Mouse (Mus musculus): ENCODE results near the gene Shroom2. TPM values are rescaled to one million over a fixed set of nuclear protein-coding genes. Genes with fewer than 3 reads are reported as not detected.

Gene Shroom2
- polyA plus RNA-seq, 1 experiment from 2014 or later = 3.2 TPM

DNA sequence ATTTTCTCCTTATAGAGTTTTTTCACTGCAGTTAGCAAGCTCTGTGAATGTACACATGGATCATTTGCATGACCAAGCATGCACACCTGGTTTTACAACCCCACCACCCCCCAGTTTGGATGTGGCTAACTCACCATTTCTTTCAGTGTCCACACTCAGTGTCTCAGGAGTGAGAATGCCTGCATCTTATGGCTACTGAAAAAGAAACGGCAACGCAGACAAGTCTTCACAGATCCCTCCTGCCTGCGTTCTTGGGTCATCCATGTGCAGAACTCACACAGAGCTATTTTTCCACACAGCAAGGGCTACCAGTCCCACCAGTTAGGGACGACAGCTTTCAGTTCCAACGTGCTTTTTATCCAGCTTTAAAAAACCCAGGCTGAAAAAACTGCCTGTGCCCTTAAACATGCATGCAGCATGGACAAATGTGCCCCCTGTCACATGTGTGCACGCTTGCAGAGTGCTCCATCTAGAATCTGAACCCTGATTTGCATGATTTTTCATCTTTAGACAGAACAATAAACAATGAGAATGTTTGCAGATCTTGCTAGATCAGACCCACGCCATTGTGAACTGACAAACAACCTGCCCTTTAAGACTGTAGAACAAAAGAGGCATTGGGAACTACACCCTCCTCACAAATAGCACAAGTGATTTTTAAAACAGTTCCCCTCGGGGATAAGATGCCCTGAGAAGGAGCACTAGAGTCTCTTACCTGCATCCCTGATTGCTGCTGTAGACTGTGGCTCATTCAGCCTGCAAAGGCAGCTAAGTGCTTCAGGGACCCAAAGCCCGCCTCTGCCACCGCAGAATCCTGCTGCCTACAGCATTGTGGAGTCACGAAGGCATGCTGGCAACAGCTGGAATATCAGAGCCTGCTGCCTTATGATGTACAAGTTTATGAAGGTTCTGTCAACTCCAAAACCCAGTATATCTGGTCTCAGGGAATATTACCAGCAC lies 125.3 kb downstream of the Shroom2 start:
- no peaks in the 10 kb centered on the region for H3K9me3 ChIP-seq (replicated peaks)
- WGBS = 59% methylated on average over 11 of the region's 11 CpGs

DNA sequence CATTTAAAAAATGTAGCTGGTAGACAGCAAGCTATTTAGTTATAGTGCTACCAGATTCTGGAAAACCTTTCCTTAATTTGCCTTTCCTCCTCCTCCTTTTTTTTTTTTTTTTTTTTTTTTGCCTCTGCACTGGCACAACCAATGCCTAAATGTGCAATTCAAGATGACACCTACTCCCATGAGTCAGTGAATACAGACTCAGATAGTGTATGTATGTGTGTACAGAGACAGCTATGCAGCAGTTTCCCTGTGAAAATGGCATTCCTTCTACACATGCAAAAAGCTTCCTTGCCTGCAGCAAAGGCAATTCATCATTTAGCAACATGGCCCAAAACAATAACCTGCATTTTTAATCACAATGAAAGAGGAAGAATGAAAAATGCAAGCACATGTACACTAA lies 126.1 kb downstream of the Shroom2 start:
- H3K9ac ChIP-seq = no peak overlapping the region
- no peak for ATAC-seq (replicated peaks; ENCODE audit: insufficient number of reproducible peaks, insufficient read depth, low FRiP score, low read depth)
- no peaks in the 10 kb centered on the region for H3K4me1 ChIP-seq (replicated peaks)
- no peak overlapping the region for H3K27ac ChIP-seq
- H3K4me2 ChIP-seq = no peak overlapping the region
- H3K4me3 ChIP-seq = no peak overlapping the region
- H3K9me3 ChIP-seq (replicated peaks) = no peaks in the 10 kb centered on the region
- H3K27me3 ChIP-seq = no peaks in the 10 kb centered on the region
- no peaks in the 10 kb centered on the region for H3K36me3 ChIP-seq

More for the DNA sequence above, 125.3 kb downstream of the Shroom2 start:
- H3K4me1 ChIP-seq (replicated peaks) = no peaks in the 10 kb centered on the region
- no peak for ATAC-seq (replicated peaks; ENCODE audit: insufficient number of reproducible peaks, insufficient read depth, low FRiP score, low read depth)
- no peaks in the 10 kb centered on the region for H3K27me3 ChIP-seq
- no peak overlapping the region for H3K27ac ChIP-seq
- H3K4me3 ChIP-seq = no peak overlapping the region
- no peak overlapping the region for H3K9ac ChIP-seq
- no peak overlapping the region for H3K4me2 ChIP-seq
- no peaks in the 10 kb centered on the region for H3K36me3 ChIP-seq

GRCm38 (mm10) chrX:152642627-152643026 lies 126.6 kb downstream of the Shroom2 start:
- Histone ChIP-seq H3K4me1 (replicated peaks) (no peaks in the 10 kb centered on the region), H3K4me3 (no peak overlapping the region), H3K4me2 (no peak overlapping the region), H3K9ac (no peak overlapping the region), H3K27me3 (no peaks in the 10 kb centered on the region), H3K9me3 (replicated peaks) (no peaks in the 10 kb centered on the region), H3K27ac (no peak overlapping the region), H3K36me3 (no peaks in the 10 kb centered on the region)
- WGBS = 59% methylated on average over 2 of the region's 2 CpGs
- no peak for ATAC-seq (replicated peaks; ENCODE audit: insufficient number of reproducible peaks, insufficient read depth, low FRiP score, low read depth)

DNA sequence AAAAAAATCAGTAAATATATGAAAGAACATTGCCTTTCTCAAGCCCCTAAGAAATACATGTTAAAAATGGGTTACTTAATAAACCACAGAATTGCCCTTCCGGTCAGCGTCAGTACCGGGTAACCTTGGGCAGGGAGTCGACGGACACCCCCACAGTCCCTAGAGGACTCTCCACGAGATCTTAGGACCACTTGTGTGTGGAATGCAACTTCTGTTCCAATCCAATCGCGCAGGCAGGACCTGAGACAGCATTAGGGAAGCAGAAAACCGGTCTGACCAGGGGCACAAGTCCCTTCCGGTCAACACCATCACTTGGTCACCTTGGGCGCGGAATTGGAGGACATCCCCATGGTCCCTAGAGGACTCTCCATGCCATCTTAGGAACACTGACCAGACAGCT lies 133.9 kb downstream of the Shroom2 start:
- Histone ChIP-seq H3K4me2 (no peak overlapping the region), H3K27ac (no peak overlapping the region), H3K27me3 (no peaks in the 10 kb centered on the region), H3K4me3 (no peak overlapping the region), H3K9me3 (replicated peaks) (no peaks in the 10 kb centered on the region), H3K9ac (no peak overlapping the region), H3K36me3 (no peaks in the 10 kb centered on the region), H3K4me1 (replicated peaks) (no peaks in the 10 kb centered on the region)
- WGBS = 82% methylated on average over 12 of the region's 12 CpGs
- ATAC-seq (replicated peaks; ENCODE audit: insufficient number of reproducible peaks, insufficient read depth, low FRiP score, low read depth) = no peak

DNA sequence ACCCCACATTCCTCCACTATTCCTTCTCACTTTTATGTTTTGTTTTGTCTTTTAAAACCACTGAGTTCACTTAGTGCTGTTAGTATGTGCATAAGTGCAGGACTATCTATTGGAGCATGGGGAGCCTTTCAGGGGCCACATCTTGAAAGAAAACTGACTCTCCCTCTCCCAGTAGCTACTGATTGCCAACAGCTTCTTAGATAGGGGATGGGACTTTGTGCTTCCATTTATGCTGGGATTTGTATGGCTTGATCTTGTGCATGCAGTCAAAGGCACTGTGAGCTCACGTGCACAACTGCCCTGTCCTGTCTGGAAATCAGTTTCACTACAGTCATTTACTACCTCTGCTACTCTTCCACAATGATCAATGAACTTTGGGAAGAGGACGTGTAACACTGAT lies 147.9 kb downstream of the Shroom2 start:
- no peak for ATAC-seq (replicated peaks; ENCODE audit: insufficient number of reproducible peaks, insufficient read depth, low FRiP score, low read depth)
- no peaks in the 10 kb centered on the region for H3K9me3 ChIP-seq (replicated peaks)
- WGBS = 77% methylated on average over 2 of the region's 2 CpGs
- H3K27me3 ChIP-seq = 0 out of 2 replicates have a peak, but pooled peaks cover 6% of the 10 kb centered on the region
- H3K4me2 ChIP-seq = no peak overlapping the region
- no peak overlapping the region for H3K27ac ChIP-seq
- H3K4me1 ChIP-seq (replicated peaks) = no peaks in the 10 kb centered on the region
- no peak overlapping the region for H3K9ac ChIP-seq
- H3K36me3 ChIP-seq = no peaks in the 10 kb centered on the region
- H3K4me3 ChIP-seq = no peak overlapping the region

DNA sequence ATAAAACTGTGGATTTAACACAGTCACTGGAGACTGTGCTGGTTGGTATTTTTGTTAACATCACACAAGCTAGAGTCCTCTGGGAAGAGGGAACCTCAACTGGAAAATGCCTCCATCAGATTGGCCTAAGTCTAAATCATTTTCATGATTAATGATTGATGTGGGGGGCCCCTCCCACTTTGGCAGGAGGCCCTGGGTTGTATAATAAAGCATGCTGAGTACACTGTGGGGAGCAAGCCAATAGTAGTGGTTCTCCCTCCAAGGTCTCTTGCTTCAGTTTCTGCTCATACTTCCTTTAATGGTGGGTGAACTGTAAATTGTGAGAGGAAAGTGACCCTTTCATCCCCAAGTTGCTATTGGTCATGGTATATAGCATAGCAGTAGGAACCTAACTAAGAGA lies 148.3 kb downstream of the Shroom2 start:
- ATAC-seq (replicated peaks; ENCODE audit: insufficient number of reproducible peaks, insufficient read depth, low FRiP score, low read depth) = no peak
- Histone ChIP-seq H3K27ac (no peak overlapping the region), H3K27me3 (0 out of 2 replicates have a peak, but pooled peaks cover 6% of the 10 kb centered on the region), H3K36me3 (no peaks in the 10 kb centered on the region), H3K4me3 (no peak overlapping the region), H3K4me2 (no peak overlapping the region), H3K9ac (no peak overlapping the region), H3K4me1 (replicated peaks) (no peaks in the 10 kb centered on the region), H3K9me3 (replicated peaks) (no peaks in the 10 kb centered on the region)

- 65% methylated on average over 1 of the region's 1 CpGs for WGBS
- Histone ChIP-seq H3K4me3 (no peak overlapping the region), H3K9ac (no peak overlapping the region), H3K9me3 (replicated peaks) (no peaks in the 10 kb centered on the region), H3K36me3 (no peaks in the 10 kb centered on the region), H3K4me1 (replicated peaks) (no peaks in the 10 kb centered on the region), H3K27ac (no peak overlapping the region), H3K4me2 (no peak overlapping the region), H3K27me3 (no peaks in the 10 kb centered on the region)
- no peak for ATAC-seq (replicated peaks; ENCODE audit: insufficient number of reproducible peaks, insufficient read depth, low FRiP score, low read depth)
Observed at GRCm38 (mm10) chrX:152618464-152618863, 150.8 kb downstream of the Shroom2 start.

DNA sequence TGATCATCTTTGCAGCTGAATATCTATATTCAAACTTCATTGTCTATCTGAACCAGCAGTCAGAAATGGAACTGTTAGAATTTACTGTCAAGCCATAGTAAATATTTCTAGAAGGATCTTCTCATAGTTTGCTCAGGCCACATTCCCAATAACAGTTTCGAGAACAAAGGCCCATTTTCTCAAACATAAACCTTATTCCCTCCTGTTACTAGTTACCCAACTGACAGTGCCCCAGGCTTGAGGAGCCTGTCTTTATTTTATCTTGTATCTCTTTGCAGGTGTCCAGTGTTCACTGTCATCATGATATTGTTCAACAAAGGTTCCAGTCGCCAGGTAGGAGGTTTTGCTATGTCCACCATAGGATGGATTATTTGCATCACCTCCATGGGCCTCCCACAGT lies 206.2 kb downstream of the Shroom2 start, which contains the start of gene Cldn34a:
Gene Cldn34a (plus strand): TSS at position 301 of the 400 bp plus-strand sequence.
- H3K4me1 ChIP-seq (replicated peaks) = no peaks in the 10 kb centered on the region
- H3K36me3 ChIP-seq = no peaks in the 10 kb centered on the region
- no peaks in the 10 kb centered on the region for H3K9me3 ChIP-seq (replicated peaks)
- no peak within 1 kb of the TSS for H3K4me3 ChIP-seq
- ATAC-seq (replicated peaks; ENCODE audit: insufficient number of reproducible peaks, insufficient read depth, low FRiP score, low read depth) = no peak
- no peak within 1 kb of the TSS for H3K27ac ChIP-seq
- no peak within 1 kb of the TSS for H3K4me2 ChIP-seq
- H3K27me3 ChIP-seq = no peaks in the 10 kb centered on the region
- H3K9ac ChIP-seq = no peak within 1 kb of the TSS
- 57% methylated on average over 2 of the region's 2 CpGs for WGBS

Other genes starting within 250 kb of the Shroom2 start
- gene Cldn34a, start 206.1 kb downstream of the Shroom2 start, polyA plus RNA-seq (2015; fragmentation: Nextera tagmentation; extraction: Ambion mirVana) = not detected in 2 replicates
- 0.13 and 0.18 TPM in 2 replicates for gene Gpr143, start 12.5 kb upstream of the Shroom2 start, polyA plus RNA-seq (2015; fragmentation: Nextera tagmentation; extraction: Ambion mirVana)
- gene Usp51, start 237.0 kb upstream of the Shroom2 start, polyA plus RNA-seq (2015; fragmentation: Nextera tagmentation; extraction: Ambion mirVana) = 0.39 and 0.66 TPM in 2 replicates